Mouse (Mus musculus): ENCODE data around the gene Atad5. TPM values are rescaled to one million over a fixed set of nuclear protein-coding genes. Genes with fewer than 3 reads are reported as not detected.
"Not testable (repeated sequence)": the region's sequence is repeated elsewhere in the genome, so short reads cannot be mapped to it uniquely, and the experiment has no call there.

The Atad5 gene
- total RNA-seq (2021), result 1 to 10 TPM; 3.6 to 4.2 TPM
- long read RNA-seq, experiment 1, partial matches to known transcripts, result 1 of 3 reads
- long read RNA-seq, experiment 1, other reads (novel, unspliced or antisense), result 2 of 3 reads
- long read RNA-seq, experiment 2, full-length matches to known transcripts, result 2 of 2 reads
- long read RNA-seq, experiment 2, partial matches to known transcripts, result 0 of 2 reads
- long read RNA-seq, experiment 2, other reads (novel, unspliced or antisense), result 0 of 2 reads

GRCm38 (mm10) chr11:80088917-80089816 lies at the start of gene Atad5:
Gene Atad5 (plus strand): TSS chr11:80089400.
- DNase-seq (ENCODE audit: low spot score in 2 of 2), result peak; percentile 81 to 89
- TF ChIP-seq CTCF (conservative IDR thresholded peaks at IDR 0.05), result no peak
- peak within 1 kb of the TSS; percentile 77 for H3K4me3 ChIP-seq
- H3K27ac ChIP-seq, result peak within 1 kb of the TSS; percentile 11

GRCm38 (mm10) chr11:80042615-80043418 lies 46.4 kb upstream of the Atad5 start:
- Histone ChIP-seq H3K4me3 (no peak overlapping the region), H3K27ac (no peak overlapping the region)
- TF ChIP-seq CTCF (conservative IDR thresholded peaks at IDR 0.05), result peak; percentile 85
- peak; percentile 38 to 44 for DNase-seq (ENCODE audit: low spot score in 2 of 2)

GRCm38 (mm10) chr11:80043419-80043817 lies 45.8 kb upstream of the Atad5 start:
- Histone ChIP-seq H3K4me3 (no peak overlapping the region), H3K27ac (no peak overlapping the region)
- TF ChIP-seq CTCF (conservative IDR thresholded peaks at IDR 0.05), result no peak
- no peak for DNase-seq (ENCODE audit: low spot score in 2 of 2)

- no peak for TF ChIP-seq CTCF (conservative IDR thresholded peaks at IDR 0.05)
- Histone ChIP-seq H3K4me3 (no peak overlapping the region), H3K27ac (no peak overlapping the region)
- no peak for DNase-seq (ENCODE audit: low spot score in 2 of 2)
Observed at GRCm38 (mm10) chr11:80046856-80047255, 42.3 kb upstream of the Atad5 start.

- DNase-seq (ENCODE audit: low spot score in 2 of 2), result no peak
- Histone ChIP-seq H3K4me3 (no peak overlapping the region), H3K27ac (no peak overlapping the region)
- no peak for TF ChIP-seq CTCF (conservative IDR thresholded peaks at IDR 0.05)
Observed at GRCm38 (mm10) chr11:80050088-80050487, 39.1 kb upstream of the Atad5 start.

GRCm38 (mm10) chr11:80052456-80052855 lies 36.7 kb upstream of the Atad5 start:
- no peak for DNase-seq (ENCODE audit: low spot score in 2 of 2)
- Histone ChIP-seq H3K4me3 (no peak overlapping the region), H3K27ac (no peak overlapping the region)
- TF ChIP-seq CTCF (conservative IDR thresholded peaks at IDR 0.05), result no peak

- no peak for TF ChIP-seq CTCF (conservative IDR thresholded peaks at IDR 0.05)
- Histone ChIP-seq H3K27ac (no peak overlapping the region), H3K4me3 (no peak overlapping the region)
- DNase-seq (ENCODE audit: low spot score in 2 of 2), result no peak
Observed at GRCm38 (mm10) chr11:80053171-80053570, 36.0 kb upstream of the Atad5 start.

- no peak for DNase-seq (ENCODE audit: low spot score in 2 of 2)
- no peak for TF ChIP-seq CTCF (conservative IDR thresholded peaks at IDR 0.05)
- Histone ChIP-seq H3K27ac (no peak overlapping the region), H3K4me3 (no peak overlapping the region)
Observed at GRCm38 (mm10) chr11:80054659-80055058, 34.5 kb upstream of the Atad5 start.

- Histone ChIP-seq H3K27ac (no peak overlapping the region), H3K4me3 (no peak overlapping the region)
- TF ChIP-seq CTCF (conservative IDR thresholded peaks at IDR 0.05), result no peak
- no peak for DNase-seq (ENCODE audit: low spot score in 2 of 2)
Observed at GRCm38 (mm10) chr11:80056141-80056540, 33.1 kb upstream of the Atad5 start.

GRCm38 (mm10) chr11:80062159-80062558 lies 27.0 kb upstream of the Atad5 start:
- DNase-seq (ENCODE audit: low spot score in 2 of 2), result peak; percentile 44 to 65
- H3K27ac ChIP-seq, result peak overlapping the region; percentile 81
- no peak overlapping the region for H3K4me3 ChIP-seq
- no peak for TF ChIP-seq CTCF (conservative IDR thresholded peaks at IDR 0.05)

- TF ChIP-seq CTCF (conservative IDR thresholded peaks at IDR 0.05), result peak; percentile 65
- H3K27ac ChIP-seq; H3K4me3 ChIP-seq; DNase-seq (ENCODE audit: low spot score in 2 of 2): not testable (repeated sequence)
Observed at GRCm38 (mm10) chr11:80066373-80066772, 22.8 kb upstream of the Atad5 start.

- TF ChIP-seq CTCF (conservative IDR thresholded peaks at IDR 0.05), result no peak
- no peak for DNase-seq (ENCODE audit: low spot score in 2 of 2)
- no peak overlapping the region for H3K27ac ChIP-seq
Observed at GRCm38 (mm10) chr11:80067558-80067957, 21.6 kb upstream of the Atad5 start.

GRCm38 (mm10) chr11:80069815-80070214 lies 19.4 kb upstream of the Atad5 start:
- H3K27ac ChIP-seq, result no peak overlapping the region
- no peak for DNase-seq (ENCODE audit: low spot score in 2 of 2)
- no peak for TF ChIP-seq CTCF (conservative IDR thresholded peaks at IDR 0.05)

More at GRCm38 (mm10) chr11:80067558-80067957, 21.6 kb upstream of the Atad5 start:
- H3K4me3 ChIP-seq, result no peak overlapping the region

More at GRCm38 (mm10) chr11:80069815-80070214, 19.4 kb upstream of the Atad5 start:
- H3K4me3 ChIP-seq, result no peak overlapping the region

Measured in layer of hippocampus, adult 2 months (tissue).